Mouse (Mus musculus): ENCODE results near the gene Arel1. TPM values are rescaled to one million over a fixed set of nuclear protein-coding genes. Genes with fewer than 3 reads are reported as not detected.

Arel1 gene
- polyA plus RNA-seq, 1 experiment = 28.6 TPM

DNA sequence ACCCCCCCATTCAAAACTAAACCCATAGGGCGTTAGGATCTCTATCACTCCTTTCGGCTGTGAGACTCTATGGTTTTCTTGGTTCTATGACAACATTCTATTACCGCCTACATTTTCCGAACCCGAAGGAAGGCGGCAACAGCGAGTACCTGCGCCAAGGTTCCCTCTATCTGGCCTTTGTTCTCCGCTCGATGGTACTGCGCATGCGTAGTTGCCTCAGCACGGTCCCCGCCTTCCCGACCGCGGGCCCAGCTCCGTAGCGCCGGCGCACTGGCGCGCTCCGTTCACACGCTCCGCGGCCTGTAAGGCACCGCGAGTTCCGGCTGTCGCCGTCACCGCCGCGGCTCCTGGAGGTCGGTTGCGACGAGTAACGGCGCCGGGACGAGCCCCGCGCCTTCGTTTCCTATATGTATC lies 25.4 kb upstream of the Arel1 start, which contains the start of gene Ylpm1:
Gene Ylpm1, plus strand, starts transcription at position 239 of the 414 bp plus-strand sequence.
- peak; percentile 56 for TF ChIP-seq CTCF (IDR thresholded peaks at IDR 0.05; ENCODE audit: control insufficient read depth, insufficient read depth, low read length)
- TF ChIP-seq POLR2A (IDR thresholded peaks at IDR 0.05; ENCODE audit: borderline replicate concordance, control insufficient read depth, low read depth, low read length) = peak; percentile 94; the same call in 1 of the 2 replicates
- Histone ChIP-seq H3K4me3 (replicated peaks; ENCODE audit: control insufficient read depth, low read depth, low read length) (peak within 1 kb of the TSS; percentile 90), H3K4me1 (ENCODE audit: control insufficient read depth, insufficient read depth, low read length) (peaks cover 1% of the 10 kb centered on the region; the same call in 1 of the 2 replicates), H3K27ac (ENCODE audit: control insufficient read depth, insufficient read depth, low read depth, low read length, poor library complexity) (peak within 1 kb of the TSS; percentile 72)
- under 1% methylated on average over 45 of the region's 45 CpGs for WGBS

DNA sequence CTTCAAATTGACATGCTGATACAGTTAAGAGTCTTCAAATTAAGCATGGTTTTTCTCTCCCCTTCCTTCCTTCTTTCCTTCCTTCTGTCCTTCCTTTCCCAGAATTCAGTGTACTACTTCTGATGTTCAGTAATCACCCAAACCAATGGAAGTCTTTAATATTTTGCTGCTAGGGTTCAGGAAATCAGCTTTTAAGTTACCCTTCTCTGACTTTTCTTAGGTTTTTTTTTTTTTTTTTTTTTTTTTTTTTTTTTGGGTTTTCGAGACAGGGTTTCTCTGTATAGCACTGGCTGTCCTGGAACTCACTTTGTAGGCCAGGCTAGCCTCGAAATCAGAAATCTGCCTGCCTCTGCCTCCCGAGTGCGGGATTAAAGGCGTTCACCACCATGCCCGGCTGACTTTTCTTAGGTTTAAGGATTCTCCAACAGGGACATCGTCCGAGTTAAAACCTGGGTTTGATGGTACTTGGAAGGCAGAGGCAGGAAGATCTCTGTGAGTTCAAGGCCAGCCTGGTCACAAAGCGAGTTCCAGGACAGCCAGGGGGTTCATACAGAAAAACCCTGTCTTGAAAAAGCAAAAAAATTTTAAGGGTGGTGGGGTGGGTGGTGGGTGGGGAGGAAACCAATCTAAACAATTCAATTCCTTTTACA lies 24.5 kb upstream of the Arel1 start:
- WGBS = 86% methylated on average over 9 of the region's 9 CpGs
- H3K4me1 ChIP-seq (ENCODE audit: control insufficient read depth, insufficient read depth, low read length) = peaks cover 1% of the 10 kb centered on the region; the same call in 1 of the 2 replicates
- no peak overlapping the region for H3K4me3 ChIP-seq (replicated peaks; ENCODE audit: control insufficient read depth, low read depth, low read length)
- TF ChIP-seq CTCF (IDR thresholded peaks at IDR 0.05; ENCODE audit: control insufficient read depth, insufficient read depth, low read length) (no peak), POLR2A (IDR thresholded peaks at IDR 0.05; ENCODE audit: borderline replicate concordance, control insufficient read depth, low read depth, low read length) (no peak)
- H3K27ac ChIP-seq (ENCODE audit: control insufficient read depth, insufficient read depth, low read depth, low read length, poor library complexity) = no peak overlapping the region

DNA sequence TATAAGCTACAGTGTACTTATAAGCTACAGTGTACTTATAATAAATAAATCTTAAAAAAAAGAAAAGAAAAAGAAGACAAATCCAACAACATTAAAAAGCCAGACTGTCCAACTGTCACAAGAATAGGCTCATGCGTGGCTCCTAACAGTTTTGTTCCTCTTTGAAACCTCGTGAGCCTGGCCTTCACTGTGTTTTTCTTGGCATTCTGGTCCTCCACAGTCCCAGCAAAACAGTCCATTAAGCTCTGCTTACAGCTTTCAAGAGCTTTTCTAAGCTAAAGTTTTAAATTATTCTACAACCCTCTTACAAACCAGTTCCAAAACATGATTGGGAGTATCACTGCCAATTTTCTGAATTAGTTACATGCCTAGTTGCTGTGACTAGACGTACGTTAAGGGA lies 18.8 kb upstream of the Arel1 start:
- H3K27ac ChIP-seq (ENCODE audit: control insufficient read depth, insufficient read depth, low read depth, low read length, poor library complexity) = no peak overlapping the region
- H3K4me3 ChIP-seq (replicated peaks; ENCODE audit: control insufficient read depth, low read depth, low read length) = no peak overlapping the region
- 61% methylated on average over 4 of the region's 4 CpGs for WGBS
- no peaks in the 10 kb centered on the region for H3K4me1 ChIP-seq (ENCODE audit: control insufficient read depth, insufficient read depth, low read length)
- no peak for TF ChIP-seq CTCF (IDR thresholded peaks at IDR 0.05; ENCODE audit: control insufficient read depth, insufficient read depth, low read length)
- no peak for TF ChIP-seq POLR2A (IDR thresholded peaks at IDR 0.05; ENCODE audit: borderline replicate concordance, control insufficient read depth, low read depth, low read length)

DNA sequence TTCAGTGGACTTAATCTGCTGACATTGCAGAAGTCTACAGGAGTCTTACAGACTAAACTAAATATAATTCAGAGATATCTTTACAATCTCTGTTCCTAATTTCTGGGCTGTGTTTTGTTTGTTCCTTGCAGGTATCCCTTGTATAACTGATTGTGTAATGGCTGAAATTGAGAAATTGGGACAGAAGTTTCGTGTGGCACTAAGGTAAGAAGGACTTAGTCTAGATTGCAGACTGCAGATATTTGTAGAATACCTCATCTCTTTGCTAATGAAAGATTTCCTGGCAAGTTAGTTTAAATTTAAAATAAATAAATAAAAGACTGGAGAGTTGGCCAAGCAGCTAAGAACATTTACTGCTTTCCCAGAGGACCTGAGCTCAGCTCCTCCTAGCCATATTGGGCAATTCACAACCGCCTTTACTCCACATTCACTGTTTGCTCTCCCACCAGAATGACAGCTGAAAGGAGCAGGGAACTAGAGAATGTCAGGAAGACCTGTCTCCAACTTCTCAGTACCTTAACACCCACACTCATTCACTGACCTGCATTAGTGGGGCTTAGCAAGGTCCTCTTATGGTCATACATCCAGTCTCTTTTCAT lies 8.7 kb upstream of the Arel1 start:
- no peaks in the 10 kb centered on the region for H3K4me1 ChIP-seq (ENCODE audit: control insufficient read depth, insufficient read depth, low read length)
- 55% methylated on average over 2 of the region's 2 CpGs for WGBS
- H3K4me3 ChIP-seq (replicated peaks; ENCODE audit: control insufficient read depth, low read depth, low read length) = no peak overlapping the region
- TF ChIP-seq CTCF (IDR thresholded peaks at IDR 0.05; ENCODE audit: control insufficient read depth, insufficient read depth, low read length) = no peak
- no peak for TF ChIP-seq POLR2A (IDR thresholded peaks at IDR 0.05; ENCODE audit: borderline replicate concordance, control insufficient read depth, low read depth, low read length)
- H3K27ac ChIP-seq (ENCODE audit: control insufficient read depth, insufficient read depth, low read depth, low read length, poor library complexity) = no peak overlapping the region

DNA sequence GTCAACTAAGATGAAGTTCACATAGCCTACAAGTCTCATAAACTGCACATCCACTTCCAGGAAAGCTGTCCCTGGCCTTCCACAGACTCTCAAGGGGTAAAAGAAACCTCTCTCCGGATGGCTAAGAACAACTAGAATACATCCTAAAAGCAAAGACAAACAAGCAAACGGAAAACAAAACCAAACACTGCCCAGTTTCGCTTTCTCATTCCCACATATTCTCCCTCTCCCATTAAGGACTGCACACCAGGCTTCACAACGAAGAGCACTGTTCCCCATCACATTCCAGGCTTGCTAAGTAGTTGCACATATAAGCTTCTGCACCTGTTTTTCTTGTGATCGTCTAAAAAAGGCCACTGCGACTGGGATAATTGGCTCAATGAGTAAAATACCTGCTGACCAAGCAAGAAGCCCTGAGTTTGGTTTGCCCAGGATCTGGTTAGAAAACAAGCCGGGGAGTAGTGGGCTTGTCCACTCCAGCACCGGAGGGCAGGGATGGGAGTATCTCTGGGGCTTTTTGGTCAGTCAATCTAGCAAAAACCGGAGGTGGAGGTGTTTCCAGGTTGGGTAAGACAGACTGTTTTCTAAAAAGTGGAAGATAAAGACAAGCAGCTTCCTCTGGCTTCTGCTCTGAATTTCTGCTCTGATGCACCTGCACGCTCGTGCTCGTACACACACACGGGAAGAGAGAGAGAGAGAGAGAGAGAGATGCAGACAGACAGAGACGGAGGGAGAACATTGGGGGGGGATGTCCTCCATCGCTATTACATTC lies 858 bp downstream of the Arel1 start:
- Histone ChIP-seq H3K27ac (ENCODE audit: control insufficient read depth, insufficient read depth, low read depth, low read length, poor library complexity) (peak overlapping the region; percentile 80), H3K4me3 (replicated peaks; ENCODE audit: control insufficient read depth, low read depth, low read length) (peak overlapping the region; percentile 94), H3K4me1 (ENCODE audit: control insufficient read depth, insufficient read depth, low read length) (peaks cover 3% of the 10 kb centered on the region)
- TF ChIP-seq CTCF (IDR thresholded peaks at IDR 0.05; ENCODE audit: control insufficient read depth, insufficient read depth, low read length) (no peak), POLR2A (IDR thresholded peaks at IDR 0.05; ENCODE audit: borderline replicate concordance, control insufficient read depth, low read depth, low read length) (no peak)
- 13% methylated on average over 15 of the region's 15 CpGs for WGBS

DNA sequence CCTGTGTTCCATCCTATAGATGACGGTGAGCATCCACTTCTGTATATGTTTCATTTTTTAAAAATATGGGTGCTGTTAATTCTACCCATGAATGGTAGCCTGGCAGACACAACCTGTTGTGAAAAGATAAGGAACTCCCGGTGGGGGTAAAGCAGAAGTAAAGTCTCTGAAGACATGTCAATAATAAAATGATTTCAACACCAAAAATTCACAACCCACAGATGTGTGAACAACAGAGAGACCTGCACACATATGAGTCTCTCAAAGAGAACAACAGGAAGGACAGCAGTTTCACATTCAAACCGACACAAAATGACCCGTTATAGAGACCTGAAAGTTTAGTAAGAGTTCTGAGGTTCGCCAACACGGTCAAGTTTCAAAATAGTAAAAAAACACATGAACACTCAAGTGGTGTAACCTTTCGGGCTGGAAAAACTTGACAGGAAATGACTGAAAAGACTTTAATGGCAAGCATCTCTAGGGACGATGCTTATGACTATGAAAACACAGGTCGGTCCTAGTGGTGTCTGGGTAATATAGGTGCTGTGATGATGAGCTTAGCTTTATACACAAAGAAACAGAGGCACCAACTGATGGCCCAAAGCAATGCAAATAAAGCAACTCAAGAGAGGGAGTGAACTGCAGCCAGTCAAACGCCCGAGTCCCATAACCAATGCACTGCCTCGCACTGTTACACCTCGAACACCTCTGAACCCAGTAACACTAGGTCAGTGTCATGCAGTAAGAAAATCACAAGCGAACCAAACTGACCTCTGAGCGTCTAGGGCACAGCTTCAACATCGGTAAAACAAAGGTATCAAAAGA lies 1.7 kb downstream of the Arel1 start:
- Histone ChIP-seq H3K4me1 (ENCODE audit: control insufficient read depth, insufficient read depth, low read length) (peaks cover 3% of the 10 kb centered on the region), H3K27ac (ENCODE audit: control insufficient read depth, insufficient read depth, low read depth, low read length, poor library complexity) (peak overlapping the region; percentile 80), H3K4me3 (replicated peaks; ENCODE audit: control insufficient read depth, low read depth, low read length) (peak overlapping the region; percentile 94)
- TF ChIP-seq CTCF (IDR thresholded peaks at IDR 0.05; ENCODE audit: control insufficient read depth, insufficient read depth, low read length) (no peak), POLR2A (IDR thresholded peaks at IDR 0.05; ENCODE audit: borderline replicate concordance, control insufficient read depth, low read depth, low read length) (no peak)
- WGBS = 27% methylated on average over 16 of the region's 16 CpGs

DNA sequence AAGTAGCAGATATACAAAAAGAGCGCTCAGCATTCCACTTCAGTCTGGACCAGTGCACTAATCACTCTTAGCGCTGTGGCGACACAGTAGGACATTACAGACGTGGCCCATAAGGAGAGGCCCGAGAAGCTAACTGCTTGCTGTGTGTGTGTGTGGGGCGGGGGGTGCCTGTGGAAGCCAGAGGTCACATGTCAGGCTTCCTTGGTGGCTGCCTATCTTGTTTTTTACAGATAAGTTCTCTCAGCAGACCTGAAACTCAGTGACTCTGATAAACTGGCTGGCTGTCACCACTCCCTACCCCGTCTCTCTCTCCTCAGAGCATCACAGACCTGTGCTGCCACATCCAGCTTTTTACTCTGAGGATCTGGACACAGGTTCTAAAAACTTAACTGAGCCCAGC lies 8.1 kb downstream of the Arel1 start:
- peaks cover 1% of the 10 kb centered on the region; the same call in 1 of the 2 replicates for H3K4me1 ChIP-seq (ENCODE audit: control insufficient read depth, insufficient read depth, low read length)
- no peak overlapping the region for H3K27ac ChIP-seq (ENCODE audit: control insufficient read depth, insufficient read depth, low read depth, low read length, poor library complexity)
- 71% methylated on average over 7 of the region's 7 CpGs for WGBS
- TF ChIP-seq CTCF (IDR thresholded peaks at IDR 0.05; ENCODE audit: control insufficient read depth, insufficient read depth, low read length) (no peak), POLR2A (IDR thresholded peaks at IDR 0.05; ENCODE audit: borderline replicate concordance, control insufficient read depth, low read depth, low read length) (no peak)
- no peak overlapping the region for H3K4me3 ChIP-seq (replicated peaks; ENCODE audit: control insufficient read depth, low read depth, low read length)

Measured in bone marrow, adult 2 months (tissue).